Mouse (Mus musculus): ENCODE measurements around the gene 1110057P08Rik. TPM values are rescaled to one million over a fixed set of nuclear protein-coding genes. Genes with fewer than 3 reads are reported as not detected.

Gene 1110057P08Rik
- polyA plus RNA-seq (2015; fragmentation: Illumina TruSeq; extraction: RNeasy Lipid Tissue Mini Kit (QIAGEN cat#74804); ENCODE audit: insufficient read depth, low read depth, low replicate concordance) = not detected

GRCm38 (mm10) chr16:89174435-89174834, at the start of gene 1110057P08Rik:
1110057P08Rik (plus strand) TSS chr16:89174735.

DNA sequence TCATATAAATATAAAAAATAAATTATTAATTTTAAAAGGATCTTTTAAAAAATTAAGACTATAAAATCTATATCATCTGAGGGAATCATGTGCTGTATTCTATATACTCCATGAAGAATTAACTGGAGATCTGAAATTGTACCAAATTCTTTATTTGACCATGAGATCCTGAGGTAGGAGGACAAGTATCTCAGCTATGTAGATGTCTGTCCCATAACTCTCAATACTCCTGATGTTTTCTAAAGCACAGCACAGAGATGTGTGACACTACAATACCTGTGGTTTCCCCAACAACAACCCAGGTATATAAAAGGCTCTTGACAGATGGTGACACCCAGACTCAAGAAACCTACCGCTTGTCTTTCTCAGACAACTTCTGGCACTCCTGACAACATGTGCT, 34.0 kb upstream of the 1110057P08Rik start, which contains the start of gene Gm6358:
TSS of gene Gm6358 (plus strand) at position 301 of the 400 bp plus-strand sequence.

GRCm38 (mm10) chr16:89150786-89151185, 23.7 kb upstream of the 1110057P08Rik start, which contains the start of gene Gm10061:
Gm10061 (plus strand) TSS chr16:89151086.

DNA sequence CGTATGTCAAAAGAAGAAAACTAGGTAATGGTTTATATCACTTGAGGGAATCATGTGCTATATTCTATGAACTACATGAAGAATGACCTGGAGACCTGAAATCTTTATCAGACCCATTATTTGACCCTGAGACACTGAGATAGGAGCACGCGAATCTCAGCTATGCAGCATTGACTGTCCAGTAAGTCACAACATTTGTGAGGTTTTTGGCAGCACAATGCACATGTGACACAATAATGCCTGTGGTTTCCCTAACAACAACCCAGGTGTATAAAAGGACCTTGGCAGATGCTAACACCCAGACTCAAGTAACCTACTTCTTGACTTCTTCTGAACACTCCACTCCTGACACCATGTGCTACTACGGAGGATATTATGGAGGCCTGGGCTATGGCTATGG, 16.9 kb upstream of the 1110057P08Rik start, which contains the start of gene Gm9789:
TSS of gene Gm9789 (plus strand) at position 301 of the 400 bp plus-strand sequence.

GRCm38 (mm10) chr16:89169190-89169589, 5.3 kb upstream of the 1110057P08Rik start, which contains the start of gene Gm7735:
Gm7735 (plus strand) TSS chr16:89169490.

DNA sequence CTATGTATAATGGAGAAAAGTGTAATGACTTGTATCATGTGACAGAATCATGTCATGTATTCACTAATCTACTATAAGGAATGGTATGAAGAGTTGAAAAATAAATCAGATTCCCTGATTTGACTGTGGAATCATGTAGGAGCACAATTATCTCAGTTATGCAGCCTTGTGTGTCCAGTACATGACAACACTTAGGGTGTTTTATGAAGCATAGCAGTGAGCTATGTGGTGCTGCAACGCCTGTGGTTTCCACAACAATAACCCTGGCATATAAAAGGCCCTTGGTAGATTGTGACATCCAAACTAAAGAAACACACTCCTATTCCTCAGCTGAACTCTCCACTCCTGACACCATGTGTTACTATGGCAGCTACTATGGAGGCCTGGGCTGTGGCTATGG, 31.0 kb downstream of the 1110057P08Rik start, which contains the start of gene Krtap20-2:
TSS of gene Krtap20-2 (plus strand) at position 301 of the 400 bp plus-strand sequence.

Other genes starting within 250 kb of the 1110057P08Rik start
- not detected for gene Krtap19-9b, start 242.5 kb upstream of the 1110057P08Rik start, polyA plus RNA-seq (2015; fragmentation: Illumina TruSeq; extraction: RNeasy Lipid Tissue Mini Kit (QIAGEN cat#74804); ENCODE audit: insufficient read depth, low read depth, low replicate concordance)
- gene Krtap16-3, start 211.9 kb upstream of the 1110057P08Rik start, polyA plus RNA-seq (2015; fragmentation: Illumina TruSeq; extraction: RNeasy Lipid Tissue Mini Kit (QIAGEN cat#74804); ENCODE audit: insufficient read depth, low read depth, low replicate concordance) = not detected
- gene Krtap22-2, start 164.0 kb upstream of the 1110057P08Rik start, polyA plus RNA-seq (2015; fragmentation: Illumina TruSeq; extraction: RNeasy Lipid Tissue Mini Kit (QIAGEN cat#74804); ENCODE audit: insufficient read depth, low read depth, low replicate concordance) = not detected
- not detected for gene Gm10229, start 159.5 kb upstream of the 1110057P08Rik start, polyA plus RNA-seq (2015; fragmentation: Illumina TruSeq; extraction: RNeasy Lipid Tissue Mini Kit (QIAGEN cat#74804); ENCODE audit: insufficient read depth, low read depth, low replicate concordance)
- gene Krtap6-1, start 143.0 kb upstream of the 1110057P08Rik start, polyA plus RNA-seq (2015; fragmentation: Illumina TruSeq; extraction: RNeasy Lipid Tissue Mini Kit (QIAGEN cat#74804); ENCODE audit: insufficient read depth, low read depth, low replicate concordance) = not detected
- gene Gm10228, start 133.3 kb upstream of the 1110057P08Rik start, polyA plus RNA-seq (2015; fragmentation: Illumina TruSeq; extraction: RNeasy Lipid Tissue Mini Kit (QIAGEN cat#74804); ENCODE audit: insufficient read depth, low read depth, low replicate concordance) = not detected
- not detected for gene Krtap6-5, start 126.9 kb upstream of the 1110057P08Rik start, polyA plus RNA-seq (2015; fragmentation: Illumina TruSeq; extraction: RNeasy Lipid Tissue Mini Kit (QIAGEN cat#74804); ENCODE audit: insufficient read depth, low read depth, low replicate concordance)
- gene 1110025L11Rik, start 110.7 kb upstream of the 1110057P08Rik start, polyA plus RNA-seq (2015; fragmentation: Illumina TruSeq; extraction: RNeasy Lipid Tissue Mini Kit (QIAGEN cat#74804); ENCODE audit: insufficient read depth, low read depth, low replicate concordance) = not detected
- not detected for gene Krtap6-3, start 90.7 kb upstream of the 1110057P08Rik start, polyA plus RNA-seq (2015; fragmentation: Illumina TruSeq; extraction: RNeasy Lipid Tissue Mini Kit (QIAGEN cat#74804); ENCODE audit: insufficient read depth, low read depth, low replicate concordance)
- gene Gm6358, start 33.9 kb upstream of the 1110057P08Rik start, polyA plus RNA-seq (2015; fragmentation: Illumina TruSeq; extraction: RNeasy Lipid Tissue Mini Kit (QIAGEN cat#74804); ENCODE audit: insufficient read depth, low read depth, low replicate concordance) = not detected
- not detected for gene Gm10061, start 23.6 kb upstream of the 1110057P08Rik start, polyA plus RNA-seq (2015; fragmentation: Illumina TruSeq; extraction: RNeasy Lipid Tissue Mini Kit (QIAGEN cat#74804); ENCODE audit: insufficient read depth, low read depth, low replicate concordance)
- not detected for gene Gm9789, start 16.8 kb upstream of the 1110057P08Rik start, polyA plus RNA-seq (2015; fragmentation: Illumina TruSeq; extraction: RNeasy Lipid Tissue Mini Kit (QIAGEN cat#74804); ENCODE audit: insufficient read depth, low read depth, low replicate concordance)
- not detected for gene Gm7735, start 5.2 kb upstream of the 1110057P08Rik start, polyA plus RNA-seq (2015; fragmentation: Illumina TruSeq; extraction: RNeasy Lipid Tissue Mini Kit (QIAGEN cat#74804); ENCODE audit: insufficient read depth, low read depth, low replicate concordance)
- not detected for gene Krtap20-2, start 31.1 kb downstream of the 1110057P08Rik start, polyA plus RNA-seq (2015; fragmentation: Illumina TruSeq; extraction: RNeasy Lipid Tissue Mini Kit (QIAGEN cat#74804); ENCODE audit: insufficient read depth, low read depth, low replicate concordance)
- gene Krtap21-1, start 229.1 kb downstream of the 1110057P08Rik start, polyA plus RNA-seq (2015; fragmentation: Illumina TruSeq; extraction: RNeasy Lipid Tissue Mini Kit (QIAGEN cat#74804); ENCODE audit: insufficient read depth, low read depth, low replicate concordance) = not detected
- gene Krtap6-2, start 245.4 kb downstream of the 1110057P08Rik start, polyA plus RNA-seq (2015; fragmentation: Illumina TruSeq; extraction: RNeasy Lipid Tissue Mini Kit (QIAGEN cat#74804); ENCODE audit: insufficient read depth, low read depth, low replicate concordance) = not detected